Mouse (Mus musculus) heart, embryonic 12.5 days (tissue): ENCODE data around the gene Vmn1r87. TPM values are rescaled to one million over a fixed set of nuclear protein-coding genes. Genes with fewer than 3 reads are reported as not detected.
"Not testable (repeated sequence)": the region's sequence is repeated elsewhere in the genome, so short reads cannot be mapped to it uniquely, and the experiment has no call there.

ENCODE experiments used
- ATAC-seq: fragments of 200-750 bp; cut with Nextera tagmentation; 2 replicates; pipeline ENCODE4 v1.8.0; 2017; ENCODE audit warnings: moderate TSS enrichment, moderate library complexity; ENCODE audit not compliant: insufficient number of reproducible peaks, low FRiP score
- H3K27ac ChIP-seq: fragments of 300-500 bp; sonication (generic); 2 replicates; pipeline ENCODE4 v1.5.1; 2016; ENCODE audit warnings: mild to moderate bottlenecking, moderate library complexity; ENCODE audit not compliant: poor library complexity, severe bottlenecking
- H3K27me3 ChIP-seq: fragments of 300-500 bp; sonication (generic); replicated peaks from 2 replicates; pipeline ENCODE4 v1.6.1; 2016; ENCODE audit warnings: mild to moderate bottlenecking, moderate library complexity
- H3K36me3 ChIP-seq: fragments of 300-500 bp; sonication (generic); 2 replicates; pipeline ENCODE4 v1.6.1; 2016; ENCODE audit warnings: mild to moderate bottlenecking, moderate library complexity
- H3K4me1 ChIP-seq: fragments of 300-500 bp; sonication (generic); replicated peaks from 2 replicates; pipeline ENCODE4 v1.6.1; 2016; ENCODE audit warnings: mild to moderate bottlenecking
- H3K4me2 ChIP-seq: fragments of 300-500 bp; sonication (generic); 2 replicates; pipeline ENCODE4 v1.6.1; 2016; ENCODE audit warnings: mild to moderate bottlenecking, moderate library complexity
- H3K4me3 ChIP-seq: fragments of 300-500 bp; sonication (generic); 2 replicates; pipeline ENCODE4 v1.5.1; 2016; ENCODE audit warnings: mild to moderate bottlenecking
- H3K9ac ChIP-seq: fragments of 300-500 bp; sonication (generic); 2 replicates; pipeline ENCODE4 v1.6.1; 2016; ENCODE audit warnings: mild to moderate bottlenecking, moderate library complexity
- H3K9me3 ChIP-seq: fragments of 300-500 bp; sonication (generic); replicated peaks from 2 replicates; pipeline ENCODE4 v1.6.1; 2016; ENCODE audit warnings: mild to moderate bottlenecking, moderate library complexity
- WGBS: fragments of 180-500 bp; shearing (Covaris S2); methylation state at CpG from one replicate; pipeline ENCODE4 v1.1.7; 2016; 5-methylcytosine and 5-hydroxymethylcytosine counted together
- polyA plus RNA-seq: library from polyadenylated mRNA; unstranded; fragments of >200 nt; fragmentation: Nextera tagmentation; extraction: Ambion mirVana; gene quantifications from 2 replicates; pipeline ENCODE4 v1.2.1, GENCODE M21; 2016

The Vmn1r87 gene
- not detected in 2 replicates for polyA plus RNA-seq

DNA sequence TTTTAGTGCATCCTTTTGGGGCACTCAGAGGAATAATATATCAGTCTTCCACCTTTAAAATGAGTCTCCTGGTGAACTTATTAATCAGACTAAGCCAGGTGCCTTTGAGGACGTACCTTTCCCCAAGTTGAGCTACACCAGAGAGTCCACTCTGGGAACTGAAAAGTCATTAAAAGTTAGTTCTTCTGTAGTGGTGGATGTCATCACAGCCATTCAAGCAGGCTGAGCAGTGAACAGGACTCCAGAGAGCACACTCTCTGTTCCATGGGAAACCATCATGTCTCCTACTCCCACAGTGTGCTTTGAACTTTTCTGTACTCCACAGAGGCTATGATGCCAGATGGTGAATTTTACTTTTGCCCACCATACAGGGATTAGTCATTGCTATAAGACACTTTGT lies at the start of gene Vmn1r87:
TSS of gene Vmn1r87 (minus strand) at position 101 of the 400 bp plus-strand sequence.
- Histone ChIP-seq H3K4me3 (no peak within 1 kb of the TSS), H3K4me1 (no peaks in the 10 kb centered on the region), H3K27me3 (no peaks in the 10 kb centered on the region), H3K9me3 (no peaks in the 10 kb centered on the region), H3K9ac (no peak within 1 kb of the TSS), H3K4me2 (no peak within 1 kb of the TSS), H3K36me3 (no peaks in the 10 kb centered on the region), H3K27ac (no peak within 1 kb of the TSS)
- ATAC-seq: no peak
- WGBS: 70% methylated on average over 1 of the region's 1 CpGs

DNA sequence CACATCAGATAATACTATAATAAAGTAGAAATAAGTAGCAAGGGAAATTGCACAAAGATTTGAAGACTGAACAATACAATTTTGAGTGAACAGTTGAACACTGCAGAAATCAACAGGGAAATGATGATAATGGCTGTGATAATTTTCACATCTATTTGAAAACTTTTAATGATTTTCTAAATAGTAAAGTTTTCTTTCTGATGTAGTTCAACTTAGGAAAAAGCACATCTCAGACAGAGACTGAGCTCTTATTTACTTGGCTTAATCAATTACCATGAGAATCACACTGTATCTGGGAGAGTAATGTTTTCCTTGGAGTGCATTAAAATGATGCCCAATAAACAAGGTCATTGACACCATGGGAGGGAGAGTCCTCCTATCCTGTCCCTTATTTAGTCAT lies 19.3 kb upstream of the Vmn1r87 start, which contains the start of gene Vmn1r88:
TSS of gene Vmn1r88 (plus strand) at position 301 of the 400 bp plus-strand sequence.
- no peak within 1 kb of the TSS for H3K4me2 ChIP-seq
- 0 out of 2 replicates have a peak, but pooled peaks cover under 1% of the 10 kb centered on the region for H3K9me3 ChIP-seq
- no peaks in the 10 kb centered on the region for H3K4me1 ChIP-seq
- no peaks in the 10 kb centered on the region for H3K36me3 ChIP-seq
- H3K27ac ChIP-seq: no peak within 1 kb of the TSS
- no peak for ATAC-seq
- H3K27me3 ChIP-seq: no peaks in the 10 kb centered on the region
- H3K4me3 ChIP-seq: no peak within 1 kb of the TSS
- H3K9ac ChIP-seq: no peak within 1 kb of the TSS

DNA sequence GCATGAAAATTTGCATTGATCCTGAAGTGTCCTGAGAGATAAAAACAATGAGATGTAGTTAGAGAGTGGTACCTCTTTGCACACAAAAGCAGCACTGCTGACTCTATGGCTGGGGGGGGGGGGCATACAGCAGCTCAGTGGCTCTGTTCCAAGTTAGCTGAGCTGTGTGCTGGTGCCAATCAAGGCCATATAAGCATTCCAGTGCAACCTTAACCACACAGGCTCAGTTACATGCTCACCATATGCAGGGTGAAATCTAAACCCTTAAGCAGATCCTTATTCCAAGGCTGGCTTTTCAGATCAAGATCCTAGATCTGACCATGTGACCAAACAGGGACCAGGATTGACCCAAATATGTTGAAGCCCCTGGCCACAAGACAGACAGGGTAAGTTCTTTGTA lies 2.6 kb downstream of the Vmn1r87 start:
- no peaks in the 10 kb centered on the region for H3K27me3 ChIP-seq
- no peak overlapping the region for H3K4me2 ChIP-seq
- no peaks in the 10 kb centered on the region for H3K36me3 ChIP-seq
- ATAC-seq: no peak
- no peak overlapping the region for H3K27ac ChIP-seq
- H3K9ac ChIP-seq: no peak overlapping the region
- no peak overlapping the region for H3K4me3 ChIP-seq
- no peaks in the 10 kb centered on the region for H3K4me1 ChIP-seq
- no peaks in the 10 kb centered on the region for H3K9me3 ChIP-seq

DNA sequence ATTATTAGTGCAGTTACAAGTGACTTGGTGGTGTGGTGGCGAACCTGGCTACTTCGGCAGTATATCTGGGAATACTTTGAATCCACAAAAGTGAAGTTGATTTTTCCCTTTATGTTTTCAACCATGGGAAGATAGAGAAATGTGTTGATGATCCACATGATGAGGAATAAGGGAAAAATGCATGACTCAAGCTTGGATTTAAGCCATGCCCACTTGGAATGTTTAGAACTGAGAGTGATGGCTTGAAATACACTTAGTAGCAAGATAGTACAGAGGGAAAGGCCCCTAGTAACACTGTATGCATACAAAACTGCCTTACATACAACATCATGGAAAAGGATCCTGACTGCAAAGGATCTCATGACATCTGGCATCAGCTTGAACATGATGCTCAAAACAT lies 8.1 kb downstream of the Vmn1r87 start:
- 76% methylated on average over 2 of the region's 2 CpGs for WGBS
- Histone ChIP-seq H3K9ac (no peak overlapping the region), H3K27ac (no peak overlapping the region), H3K36me3 (no peaks in the 10 kb centered on the region), H3K27me3 (no peaks in the 10 kb centered on the region), H3K9me3 (no peaks in the 10 kb centered on the region), H3K4me3 (no peak overlapping the region), H3K4me2 (no peak overlapping the region), H3K4me1 (no peaks in the 10 kb centered on the region)
- no peak for ATAC-seq

DNA sequence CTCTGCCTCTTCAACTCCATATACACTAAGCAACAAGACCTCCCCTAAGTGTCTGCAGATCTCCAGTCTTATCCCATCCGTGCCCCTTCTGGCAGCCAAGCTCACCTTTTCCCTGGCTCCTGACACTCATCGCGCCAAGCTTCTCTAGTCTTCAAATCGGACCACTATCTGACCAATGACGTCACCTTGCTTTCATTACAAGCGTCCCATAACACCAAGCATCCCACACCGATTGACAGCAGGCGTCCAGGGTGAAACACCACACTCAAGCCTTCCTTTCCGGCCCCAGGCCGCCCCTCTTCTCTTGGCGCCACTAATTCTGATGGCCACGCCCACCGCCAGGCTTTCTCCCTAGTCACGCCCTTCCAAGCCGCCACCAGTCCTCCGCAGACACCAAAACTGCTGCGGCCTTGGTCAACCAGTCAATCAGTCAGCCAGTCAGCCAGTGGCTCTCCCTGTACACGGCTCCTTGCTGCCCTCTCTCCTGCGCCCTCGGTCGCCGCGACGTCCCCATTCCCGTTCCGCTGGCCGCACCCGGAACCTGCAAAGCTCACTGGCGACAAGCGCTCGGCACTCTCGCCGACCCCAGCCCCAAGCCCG lies 16.3 kb downstream of the Vmn1r87 start:
- peak overlapping the region; percentile 32 for H3K4me3 ChIP-seq
- WGBS: under 1% methylated on average over 28 of the region's 34 CpGs
- H3K4me2 ChIP-seq: peak overlapping the region; percentile 63
- H3K4me1 ChIP-seq, H3K9ac ChIP-seq, H3K27ac ChIP-seq, H3K9me3 ChIP-seq, H3K36me3 ChIP-seq, H3K27me3 ChIP-seq: not testable (repeated sequence)
- ATAC-seq: peak; percentile 86

DNA sequence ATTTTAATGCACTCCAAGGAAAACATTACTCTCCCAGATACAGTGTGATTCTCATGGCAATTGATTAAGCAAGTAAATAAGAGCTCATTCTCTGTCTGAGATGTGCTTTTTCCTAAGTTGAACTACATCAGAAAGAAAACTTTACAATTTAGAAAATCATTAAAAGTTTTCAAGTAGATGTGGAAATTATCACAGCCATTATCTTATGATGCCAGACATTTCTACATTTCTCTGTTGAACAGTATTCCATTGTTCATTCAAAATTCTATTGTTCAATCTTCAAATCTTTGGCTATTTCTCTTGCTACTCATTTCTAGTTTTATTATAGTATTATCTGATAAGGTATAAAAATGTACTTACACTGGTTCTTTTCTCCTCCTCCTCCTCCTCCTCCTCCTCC lies 20.1 kb downstream of the Vmn1r87 start, which contains the start of gene Vmn1r86:
TSS of gene Vmn1r86 (minus strand) at position 101 of the 400 bp plus-strand sequence.
- Histone ChIP-seq H3K27ac (no peak within 1 kb of the TSS), H3K9ac (no peak within 1 kb of the TSS), H3K4me2 (no peak within 1 kb of the TSS), H3K4me3 (no peak within 1 kb of the TSS), H3K4me1 (no peaks in the 10 kb centered on the region), H3K27me3 (no peaks in the 10 kb centered on the region), H3K36me3 (no peaks in the 10 kb centered on the region), H3K9me3 (no peaks in the 10 kb centered on the region)
- no peak for ATAC-seq

DNA sequence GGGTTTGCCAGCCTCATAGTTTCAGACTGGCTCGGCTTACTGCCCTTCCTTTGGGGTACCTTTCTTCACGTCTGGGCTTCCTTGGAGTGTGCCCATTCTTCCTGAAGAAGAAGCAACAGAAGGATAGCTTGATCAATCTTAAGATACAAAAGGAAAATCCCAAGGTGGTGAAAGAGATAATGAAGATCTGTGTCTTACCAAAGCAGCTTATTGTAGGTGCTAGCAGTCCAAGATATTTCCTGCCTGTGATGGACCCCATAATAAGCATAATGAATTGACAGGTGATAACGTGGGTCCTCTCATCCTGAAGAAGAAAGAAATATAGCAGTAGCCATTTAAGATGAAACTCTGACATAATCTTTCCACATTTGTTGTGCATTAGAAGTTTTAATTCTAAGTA lies 44.9 kb downstream of the Vmn1r87 start, which contains the start of gene Vmn1r85:
TSS of gene Vmn1r85 (minus strand) at position 101 of the 400 bp plus-strand sequence.
- Histone ChIP-seq H3K4me3 (no peak within 1 kb of the TSS), H3K9me3 (no peaks in the 10 kb centered on the region), H3K27me3 (no peaks in the 10 kb centered on the region), H3K27ac (no peak within 1 kb of the TSS), H3K9ac (no peak within 1 kb of the TSS), H3K36me3 (no peaks in the 10 kb centered on the region), H3K4me2 (no peak within 1 kb of the TSS), H3K4me1 (no peaks in the 10 kb centered on the region)
- 44% methylated on average over 3 of the region's 3 CpGs for WGBS
- ATAC-seq: no peak

Other genes with a start within 250 kb of the Vmn1r87 start
- gene Zscan22, start 242.3 kb downstream of the Vmn1r87 start, polyA plus RNA-seq: 10.9 and 11.3 TPM in 2 replicates
- 456 and 474 TPM in 2 replicates for gene Rps5, start 217.9 kb downstream of the Vmn1r87 start, polyA plus RNA-seq
- 0.95 and 1.1 TPM in 2 replicates for gene Rnf225, start 212.7 kb downstream of the Vmn1r87 start, polyA plus RNA-seq
- gene Zfp324, start 174.3 kb downstream of the Vmn1r87 start, polyA plus RNA-seq: 7.8 and 8.0 TPM in 2 replicates
- gene Zfp446, start 162.3 kb downstream of the Vmn1r87 start, polyA plus RNA-seq: 6.4 and 7.2 TPM in 2 replicates
- gene Slc27a5, start 142.0 kb downstream of the Vmn1r87 start, polyA plus RNA-seq: 0.22 TPM in 1 of 2 replicates, not detected in the other
- gene Trim28, start 141.0 kb downstream of the Vmn1r87 start, polyA plus RNA-seq: 221 and 228 TPM in 2 replicates
- 16.2 and 18.7 TPM in 2 replicates for gene Zbtb45, start 130.1 kb downstream of the Vmn1r87 start, polyA plus RNA-seq
- 127 and 131 TPM in 2 replicates for gene Chmp2a, start 105.3 kb downstream of the Vmn1r87 start, polyA plus RNA-seq
- gene Ube2m, start 101.9 kb downstream of the Vmn1r87 start, polyA plus RNA-seq: 160 and 170 TPM in 2 replicates
- gene Mzf1, start 85.4 kb downstream of the Vmn1r87 start, polyA plus RNA-seq: 2.0 and 2.3 TPM in 2 replicates
- gene Vmn1r85, start 45.0 kb downstream of the Vmn1r87 start, polyA plus RNA-seq: not detected in 2 replicates
- not detected in 2 replicates for gene Vmn1r86, start 20.2 kb downstream of the Vmn1r87 start, polyA plus RNA-seq
- not detected in 2 replicates for gene Vmn1r88, start 19.4 kb upstream of the Vmn1r87 start, polyA plus RNA-seq
- gene Vmn1r89, start 72.9 kb upstream of the Vmn1r87 start, polyA plus RNA-seq: not detected in 2 replicates
- gene Lig1, start 137.1 kb upstream of the Vmn1r87 start, polyA plus RNA-seq: 67.8 and 72.2 TPM in 2 replicates
- gene Zswim9, start 138.6 kb upstream of the Vmn1r87 start, polyA plus RNA-seq: 8.3 and 8.5 TPM in 2 replicates
- gene Pla2g4c, start 184.5 kb upstream of the Vmn1r87 start, polyA plus RNA-seq: 0.58 and 0.72 TPM in 2 replicates